Mouse (Mus musculus): Measurements from ENCODE around the gene Rln1. TPM values are rescaled to one million over a fixed set of nuclear protein-coding genes. Genes with fewer than 3 reads are reported as not detected.

Rln1 gene
- polyA plus RNA-seq, 1 experiment: not detected

DNA sequence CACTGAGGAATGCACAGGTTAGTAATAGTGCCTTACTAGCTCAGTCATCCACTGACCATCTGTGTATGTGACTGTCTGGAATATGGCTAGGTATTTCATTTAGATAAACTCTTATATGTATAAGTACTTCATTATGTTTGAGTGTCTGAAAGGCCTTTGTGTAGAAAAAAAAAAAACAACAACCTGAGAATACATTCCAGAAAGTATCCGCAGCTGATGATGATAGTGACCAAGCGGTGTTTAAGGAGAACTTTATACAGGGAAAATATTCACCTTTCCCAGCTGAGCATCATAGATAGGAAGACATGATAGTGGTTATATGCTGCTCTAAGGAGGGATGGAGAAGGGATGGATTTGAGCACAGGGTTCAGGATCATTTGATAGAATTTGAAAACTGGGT is 33.6 kb upstream of the Rln1 start:
- no peak for DNase-seq (ENCODE audit: low read depth in 1 of 2, low spot score in 2 of 2)
- H3K4me1 ChIP-seq (ENCODE audit: control insufficient read depth, insufficient read depth, insufficient read length): peaks cover 9% of the 10 kb centered on the region
- WGBS: 63% methylated on average over 2 of the region's 2 CpGs
- no peaks in the 10 kb centered on the region for H3K27me3 ChIP-seq (ENCODE audit: control insufficient read depth, insufficient read depth, low read length)
- H3K27ac ChIP-seq (ENCODE audit: insufficient read depth, low read length): no peak overlapping the region
- TF ChIP-seq CTCF (IDR thresholded peaks at IDR 0.05; ENCODE audit: extremely low read depth, insufficient read depth, insufficient read length, insufficient replicate concordance): no peak
- no peak for TF ChIP-seq POLR2A (IDR thresholded peaks at IDR 0.05; ENCODE audit: low read depth, low read length)
- 0 out of 2 replicates have a peak overlapping the region, but pooled peaks have one; percentile 27 for H3K4me3 ChIP-seq (ENCODE audit: extremely low read depth, insufficient read depth, insufficient read length)
- H3K36me3 ChIP-seq (ENCODE audit: control insufficient read depth, insufficient read depth, low read length): no peaks in the 10 kb centered on the region

DNA sequence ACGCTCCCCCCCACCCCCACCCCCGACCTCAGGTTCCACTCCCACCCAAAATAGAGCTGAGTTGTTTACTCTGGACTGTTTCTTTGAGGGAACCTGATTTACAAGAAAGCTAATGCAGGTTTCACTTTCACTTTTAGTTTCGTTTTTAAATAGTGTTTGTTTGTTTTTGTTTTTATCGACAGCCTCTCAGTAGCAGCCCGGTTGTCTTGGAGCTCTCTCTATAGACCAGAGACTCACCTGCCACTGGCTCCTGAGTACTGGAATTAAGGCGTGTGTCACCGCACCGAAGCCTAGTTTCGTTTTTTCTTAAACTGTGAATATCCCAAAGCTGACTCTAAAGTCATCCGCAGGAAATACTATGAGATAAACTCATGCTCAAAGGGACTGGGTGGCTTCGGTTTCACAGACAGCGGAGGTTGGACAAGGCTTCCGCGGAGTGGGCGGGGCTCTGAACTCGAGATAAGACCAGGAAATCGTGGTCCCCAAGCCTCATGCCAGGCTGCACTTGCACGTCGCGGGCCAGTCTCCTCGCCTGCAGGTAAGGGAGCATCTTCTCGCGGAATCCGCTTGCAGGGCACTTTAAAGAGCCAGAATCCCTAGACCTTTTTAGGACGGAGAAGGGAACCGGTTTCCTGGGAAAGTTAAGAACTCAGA is 32.6 kb upstream of the Rln1 start, which contains the start of the genes Plgrkt and Cd274:
Gene Plgrkt (minus strand): TSS at position 422 of the 654 bp plus-strand sequence.
Gene Cd274 (plus strand): TSS at position 487 of the 654 bp plus-strand sequence.
- under 1% methylated on average over 26 of the region's 26 CpGs for WGBS
- no peaks in the 10 kb centered on the region for H3K27me3 ChIP-seq (ENCODE audit: control insufficient read depth, insufficient read depth, low read length)
- H3K4me3 ChIP-seq (ENCODE audit: extremely low read depth, insufficient read depth, insufficient read length): peak within 1 kb of the TSS; percentile 74
- DNase-seq (ENCODE audit: low read depth in 1 of 2, low spot score in 2 of 2): peak; percentile 90 to 91
- H3K27ac ChIP-seq (ENCODE audit: insufficient read depth, low read length): peak within 1 kb of the TSS; percentile 94
- peaks cover 9% of the 10 kb centered on the region for H3K4me1 ChIP-seq (ENCODE audit: control insufficient read depth, insufficient read depth, insufficient read length)
- no peak for TF ChIP-seq CTCF (IDR thresholded peaks at IDR 0.05; ENCODE audit: extremely low read depth, insufficient read depth, insufficient read length, insufficient replicate concordance)
- peak; percentile 91 for TF ChIP-seq POLR2A (IDR thresholded peaks at IDR 0.05; ENCODE audit: low read depth, low read length)
- no peaks in the 10 kb centered on the region for H3K36me3 ChIP-seq (ENCODE audit: control insufficient read depth, insufficient read depth, low read length)

DNA sequence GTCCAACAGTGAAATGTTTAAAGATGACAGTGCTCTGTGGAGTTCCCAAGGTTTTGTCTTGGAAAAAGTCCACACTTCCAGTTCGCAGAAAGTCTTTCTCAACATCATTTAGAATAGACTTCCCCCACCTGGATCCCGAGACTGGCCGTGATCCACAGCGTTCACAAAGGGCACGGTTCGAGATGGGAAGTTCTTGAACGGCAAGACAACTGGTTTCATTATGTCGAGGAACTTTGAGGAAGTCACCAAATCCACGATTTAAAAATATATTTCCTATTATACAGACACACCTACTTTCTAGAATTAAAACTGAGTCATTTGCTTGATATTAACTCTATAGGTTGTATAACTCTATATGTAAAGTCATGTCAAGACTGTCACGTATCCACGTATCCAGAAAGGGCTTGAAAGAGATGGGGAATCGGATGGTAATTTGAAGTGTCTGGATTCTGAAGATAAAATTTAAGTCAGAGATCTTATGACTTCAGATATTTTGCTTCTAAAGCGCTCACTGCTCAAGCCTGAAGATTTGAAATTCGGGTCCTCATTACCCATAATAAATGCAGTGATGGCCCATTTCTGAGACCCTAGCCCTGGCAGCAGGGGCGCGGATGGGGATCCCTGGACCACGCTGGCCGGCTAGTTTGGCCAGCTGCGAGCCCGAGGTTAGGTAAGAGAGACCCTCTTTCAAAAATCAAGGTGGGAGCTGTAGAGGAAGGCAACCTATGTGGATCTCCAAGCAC is 31.9 kb upstream of the Rln1 start:
- Histone ChIP-seq H3K4me3 (ENCODE audit: extremely low read depth, insufficient read depth, insufficient read length) (peak overlapping the region; percentile 74), H3K27ac (ENCODE audit: insufficient read depth, low read length) (peak overlapping the region; percentile 77), H3K4me1 (ENCODE audit: control insufficient read depth, insufficient read depth, insufficient read length) (peaks cover 9% of the 10 kb centered on the region), H3K27me3 (ENCODE audit: control insufficient read depth, insufficient read depth, low read length) (no peaks in the 10 kb centered on the region), H3K36me3 (ENCODE audit: control insufficient read depth, insufficient read depth, low read length) (no peaks in the 10 kb centered on the region)
- TF ChIP-seq POLR2A (IDR thresholded peaks at IDR 0.05; ENCODE audit: low read depth, low read length): no peak
- no peak for TF ChIP-seq CTCF (IDR thresholded peaks at IDR 0.05; ENCODE audit: extremely low read depth, insufficient read depth, insufficient read length, insufficient replicate concordance)
- no peak for DNase-seq (ENCODE audit: low read depth in 1 of 2, low spot score in 2 of 2)
- whole genome bisulfite sequencing: 7% methylated on average over 20 of the region's 20 CpGs

DNA sequence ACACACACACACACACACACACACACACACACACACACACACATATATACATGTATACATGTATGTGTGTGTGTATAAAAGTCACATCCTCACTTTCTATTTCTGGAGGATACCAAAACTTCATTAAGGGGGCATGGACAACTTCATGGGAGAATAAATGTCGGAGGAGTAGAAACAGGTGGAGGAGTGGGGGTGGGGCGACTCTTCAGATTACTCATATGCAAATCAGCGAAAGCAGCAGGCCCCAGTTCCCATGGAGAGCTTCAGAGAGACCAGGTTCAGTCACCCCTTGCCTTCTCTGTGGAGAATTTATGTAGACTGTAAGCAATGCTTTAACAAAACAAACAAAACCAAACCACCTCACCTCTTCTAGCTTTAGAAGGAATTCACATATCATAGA is 30.6 kb upstream of the Rln1 start:
- H3K27me3 ChIP-seq (ENCODE audit: control insufficient read depth, insufficient read depth, low read length): no peaks in the 10 kb centered on the region
- WGBS: 52% methylated on average over 3 of the region's 3 CpGs
- DNase-seq (ENCODE audit: low read depth in 1 of 2, low spot score in 2 of 2): peak; percentile 60 to 75
- no peak overlapping the region for H3K4me3 ChIP-seq (ENCODE audit: extremely low read depth, insufficient read depth, insufficient read length)
- TF ChIP-seq POLR2A (IDR thresholded peaks at IDR 0.05; ENCODE audit: low read depth, low read length): no peak
- TF ChIP-seq CTCF (IDR thresholded peaks at IDR 0.05; ENCODE audit: extremely low read depth, insufficient read depth, insufficient read length, insufficient replicate concordance): no peak
- peak overlapping the region; percentile 9; the same call in 1 of the 2 replicates for H3K27ac ChIP-seq (ENCODE audit: insufficient read depth, low read length)
- peaks cover 12% of the 10 kb centered on the region for H3K4me1 ChIP-seq (ENCODE audit: control insufficient read depth, insufficient read depth, insufficient read length)
- no peaks in the 10 kb centered on the region for H3K36me3 ChIP-seq (ENCODE audit: control insufficient read depth, insufficient read depth, low read length)

DNA sequence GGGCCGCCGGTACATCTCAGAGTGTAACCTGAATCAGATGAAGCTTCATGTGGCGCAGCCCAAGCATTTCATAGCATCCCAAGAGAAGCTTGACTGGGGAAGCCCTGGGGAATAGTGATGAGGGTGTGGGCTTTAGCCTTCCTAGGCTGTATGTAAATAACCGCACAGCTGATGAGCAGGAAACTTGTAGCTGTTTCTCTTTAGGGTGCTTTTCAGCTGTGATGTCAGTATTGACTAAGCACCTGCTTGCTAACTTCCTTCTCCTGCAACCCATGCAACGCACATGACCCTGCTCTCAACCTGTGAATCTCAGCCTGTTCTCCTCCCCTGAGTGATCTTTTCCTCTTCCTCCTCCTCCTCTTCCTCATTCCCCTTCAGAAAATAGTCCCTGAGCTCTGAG is 29.6 kb upstream of the Rln1 start:
- peak overlapping the region; percentile 82 for H3K27ac ChIP-seq (ENCODE audit: insufficient read depth, low read length)
- H3K4me1 ChIP-seq (ENCODE audit: control insufficient read depth, insufficient read depth, insufficient read length): peaks cover 12% of the 10 kb centered on the region
- no peaks in the 10 kb centered on the region for H3K36me3 ChIP-seq (ENCODE audit: control insufficient read depth, insufficient read depth, low read length)
- H3K4me3 ChIP-seq (ENCODE audit: extremely low read depth, insufficient read depth, insufficient read length): no peak overlapping the region
- 42% methylated on average over 5 of the region's 5 CpGs for WGBS
- TF ChIP-seq CTCF (IDR thresholded peaks at IDR 0.05; ENCODE audit: extremely low read depth, insufficient read depth, insufficient read length, insufficient replicate concordance) (no peak), POLR2A (IDR thresholded peaks at IDR 0.05; ENCODE audit: low read depth, low read length) (no peak)
- no peaks in the 10 kb centered on the region for H3K27me3 ChIP-seq (ENCODE audit: control insufficient read depth, insufficient read depth, low read length)
- peak; percentile 57 to 84 for DNase-seq (ENCODE audit: low read depth in 1 of 2, low spot score in 2 of 2)

DNA sequence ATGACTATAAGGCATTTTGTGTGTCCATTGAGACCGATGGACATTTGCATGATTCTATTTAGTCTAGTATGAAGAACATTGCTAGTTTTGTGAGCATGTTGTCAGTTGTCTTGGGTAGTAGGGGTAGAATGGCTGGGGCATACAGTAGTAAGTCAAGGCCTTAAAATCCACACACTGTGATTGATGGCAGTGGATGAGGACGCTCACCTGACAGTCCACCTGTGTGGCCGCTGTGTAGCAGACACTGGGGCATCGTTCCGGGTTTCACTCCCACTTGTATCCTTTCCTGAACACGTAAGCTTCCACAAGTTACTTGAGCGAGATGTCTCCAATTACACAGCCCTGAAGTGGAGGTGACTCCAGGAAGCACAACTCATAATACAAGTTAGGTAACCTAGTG is 29.1 kb upstream of the Rln1 start:
- TF ChIP-seq POLR2A (IDR thresholded peaks at IDR 0.05; ENCODE audit: low read depth, low read length): no peak
- no peak for TF ChIP-seq CTCF (IDR thresholded peaks at IDR 0.05; ENCODE audit: extremely low read depth, insufficient read depth, insufficient read length, insufficient replicate concordance)
- no peak overlapping the region for H3K4me3 ChIP-seq (ENCODE audit: extremely low read depth, insufficient read depth, insufficient read length)
- H3K27ac ChIP-seq (ENCODE audit: insufficient read depth, low read length): no peak overlapping the region; the same call in 1 of the 2 replicates
- peaks cover 12% of the 10 kb centered on the region for H3K4me1 ChIP-seq (ENCODE audit: control insufficient read depth, insufficient read depth, insufficient read length)
- no peak for DNase-seq (ENCODE audit: low read depth in 1 of 2, low spot score in 2 of 2)
- peaks cover 2% of the 10 kb centered on the region; the same call in 1 of the 2 replicates for H3K36me3 ChIP-seq (ENCODE audit: control insufficient read depth, insufficient read depth, low read length)
- no peaks in the 10 kb centered on the region for H3K27me3 ChIP-seq (ENCODE audit: control insufficient read depth, insufficient read depth, low read length)
- 94% methylated on average over 7 of the region's 7 CpGs for WGBS
